In genomic region chr11:86851714-86852533, GRCm38 (mm10) we compare ENCODE assay signal across 9 mouse cellular contexts. TPM values are rescaled to one million over a fixed set of nuclear protein-coding genes. Genes with fewer than 3 reads are reported as not detected.
DNase-seq lines count a peak whose midpoint lies in the region; ATAC-seq and TF ChIP-seq lines count a peak whose summit lies in the region.
"Had no signal": no experiment of that assay in that cellular context is flagged by ENCODE, and none has a peak within 500 bp of the region (broad histone marks: within the 10 kb centered on the region; RNA-seq: fewer than 3 reads in every experiment).

No protein-coding gene starts in this region.

- H3K9ac ChIP-seq in lung, postnatal 0 days (replicated peaks; ENCODE audit: low read depth), result 0 out of 2 replicates have a peak overlapping the region, but pooled peaks have one; percentile 19
- H3K9ac ChIP-seq in hindbrain, embryonic 15.5 days, result no peak overlapping the region
- no peak overlapping the region for H3K9ac ChIP-seq in stomach, embryonic 15.5 days
- H3K9ac ChIP-seq: liver, embryonic 13.5 days had no signal

- H3K9me3 ChIP-seq in lung, postnatal 0 days (ENCODE audit: low read length), result no peaks in the 10 kb centered on the region
- no peaks in the 10 kb centered on the region for H3K9me3 ChIP-seq in hindbrain, embryonic 15.5 days
- H3K9me3 ChIP-seq in stomach, embryonic 15.5 days, result no peaks in the 10 kb centered on the region
- H3K9me3 ChIP-seq: liver, embryonic 13.5 days had no signal

- H3K4me1 ChIP-seq in lung, postnatal 0 days (ENCODE audit: insufficient read depth, low read depth, low read length), result peaks cover 14% of the 10 kb centered on the region; the same call in 1 of the 2 replicates
- peaks cover 37% of the 10 kb centered on the region for H3K4me1 ChIP-seq in hindbrain, embryonic 15.5 days (replicated peaks)
- peaks cover 14% of the 10 kb centered on the region for H3K4me1 ChIP-seq in stomach, embryonic 15.5 days
- H3K4me1 ChIP-seq: liver, embryonic 13.5 days had no signal

- 18% methylated on average over 7 of the region's 7 CpGs for WGBS in lung, postnatal 0 days
- 20% methylated on average over 7 of the region's 7 CpGs for WGBS in hindbrain, embryonic 15.5 days
- WGBS in stomach, embryonic 15.5 days, result 26% methylated on average over 7 of the region's 7 CpGs

- H3K4me3 ChIP-seq in lung, postnatal 0 days (ENCODE audit: low read depth, low read length), result no peak overlapping the region
- H3K4me3 ChIP-seq in hindbrain, embryonic 15.5 days, result no peak overlapping the region
- H3K4me3 ChIP-seq in stomach, embryonic 15.5 days (replicated peaks), result no peak overlapping the region
- H3K4me3 ChIP-seq: liver, embryonic 13.5 days had no signal

- TF ChIP-seq EP300 in lung, postnatal 0 days (IDR thresholded peaks at IDR 0.05), result no peak

- no peaks in the 10 kb centered on the region for H3K27me3 ChIP-seq in lung, postnatal 0 days (replicated peaks; ENCODE audit: insufficient read depth, low read length)
- no peaks in the 10 kb centered on the region for H3K27me3 ChIP-seq in hindbrain, embryonic 15.5 days
- no peaks in the 10 kb centered on the region for H3K27me3 ChIP-seq in stomach, embryonic 15.5 days (replicated peaks)
- H3K27me3 ChIP-seq: liver, embryonic 13.5 days had no signal

- 0 out of 2 replicates have a peak, but pooled peaks have one; percentile 13 for ATAC-seq in cerebellum, adult (ENCODE audit: insufficient number of reproducible peaks, low FRiP score, low TSS enrichment)
- peak; percentile 28; the same call in 1 of the 2 replicates for ATAC-seq in lung, postnatal 0 days
- ATAC-seq in hindbrain, embryonic 15.5 days (ENCODE audit: low FRiP score, low read depth), result 0 out of 2 replicates have a peak, but pooled peaks have one; percentile 48
- no peak for ATAC-seq in stomach, embryonic 15.5 days (ENCODE audit: insufficient read depth, low FRiP score, low read depth)

- H3K4me2 ChIP-seq in lung, postnatal 0 days (replicated peaks; ENCODE audit: low read depth, low read length), result peak overlapping the region; percentile 40; the same call in 1 of the 2 replicates
- H3K4me2 ChIP-seq in hindbrain, embryonic 15.5 days, result peak overlapping the region; percentile 1
- H3K4me2 ChIP-seq in stomach, embryonic 15.5 days, result peak overlapping the region; percentile 46
- H3K4me2 ChIP-seq: liver, embryonic 13.5 days had no signal

- H3K36me3 ChIP-seq in lung, postnatal 0 days (ENCODE audit: insufficient read depth, low read length), result no peaks in the 10 kb centered on the region
- H3K36me3 ChIP-seq in hindbrain, embryonic 15.5 days, result no peaks in the 10 kb centered on the region
- H3K36me3 ChIP-seq in stomach, embryonic 15.5 days, result no peaks in the 10 kb centered on the region
- H3K36me3 ChIP-seq: liver, embryonic 13.5 days had no signal

- TF ChIP-seq CTCF in lung, postnatal 0 days (IDR thresholded peaks at IDR 0.05), result no peak

- no peak for DNase-seq in cerebellum, adult 9-11 months
- peak; percentile 16 for DNase-seq in lung, postnatal 0 days (ENCODE audit: low spot score)
- no peak for DNase-seq in lung, postnatal 25 days (ENCODE audit: low spot score)
- DNase-seq in ovary, postnatal 10 days (ENCODE audit: low spot score), result no peak
- no peak for DNase-seq in spleen, postnatal 4 days (ENCODE audit: low spot score in 2 of 2)
- DNase-seq: liver, embryonic 13.5 days had no signal

- peak overlapping the region; percentile 85 for H3K27ac ChIP-seq in lung, postnatal 0 days (ENCODE audit: low read length)
- peak overlapping the region; percentile 51 for H3K27ac ChIP-seq in hindbrain, embryonic 15.5 days (replicated peaks)
- peak overlapping the region; percentile 86 for H3K27ac ChIP-seq in stomach, embryonic 15.5 days
- H3K27ac ChIP-seq: liver, embryonic 13.5 days had no signal

RNA-seq across cellular contexts. Expression of gene Dhx40, which starts 44.4 kb away (rescaled TPM):
- 18.9 and 20.7 TPM in 2 replicates for polyA plus RNA-seq in lung, postnatal 0 days (2015; fragmentation: Nextera tagmentation; extraction: Ambion mirVana)
- 17.6 and 19.8 TPM in 2 replicates for polyA plus RNA-seq in hindbrain, embryonic 15.5 days (2015; fragmentation: Nextera tagmentation; extraction: Ambion mirVana)
- 17.6 and 19.1 TPM in 2 replicates for polyA plus RNA-seq in stomach, embryonic 15.5 days (2015; fragmentation: Nextera tagmentation; extraction: Ambion mirVana)
